Mouse (Mus musculus) lung, postnatal 14 days (tissue): ENCODE results near the gene Olfr781.
"Not testable (repeated sequence)": the region's sequence is repeated elsewhere in the genome, so short reads cannot be mapped to it uniquely, and the experiment has no call there.

Experiments used
- DNase-seq: peaks from one replicate; pipeline ENCODE4 v3.0.0; 2021

Gene Olfr781

GRCm38 (mm10) chr10:129328554-129328953, at the start of gene Olfr781:
Gene Olfr781, plus strand, starts transcription at chr10:129328854.
- no peak for DNase-seq

- not testable (repeated sequence) for DNase-seq
Observed at GRCm38 (mm10) chr10:129312973-129313372, 15.7 kb upstream of the Olfr781 start.

GRCm38 (mm10) chr10:129313521-129313920, 15.1 kb upstream of the Olfr781 start:
- DNase-seq = not testable (repeated sequence)

GRCm38 (mm10) chr10:129317817-129318216, 10.8 kb upstream of the Olfr781 start, which contains the start of gene Olfr780:
Gene Olfr780, plus strand, starts transcription at chr10:129318117.
- no peak for DNase-seq

GRCm38 (mm10) chr10:129348550-129348949, 19.9 kb downstream of the Olfr781 start, which contains the start of gene Olfr782:
Gene Olfr782, plus strand, starts transcription at chr10:129348850.
- DNase-seq = no peak

- not testable (repeated sequence) for DNase-seq
Observed at GRCm38 (mm10) chr10:129352475-129352874, 23.8 kb downstream of the Olfr781 start.

GRCm38 (mm10) chr10:129356496-129356895, 27.8 kb downstream of the Olfr781 start:
- DNase-seq = not testable (repeated sequence)

- no peak for DNase-seq
Observed at GRCm38 (mm10) chr10:129357307-129357706, 28.7 kb downstream of the Olfr781 start.

- DNase-seq = not testable (repeated sequence)
Observed at GRCm38 (mm10) chr10:129374051-129374450, 45.4 kb downstream of the Olfr781 start.
